Mouse (Mus musculus) stomach, postnatal 0 days (tissue): ENCODE results near the gene Usp18. TPM values are rescaled to one million over a fixed set of nuclear protein-coding genes. Genes with fewer than 3 reads are reported as not detected.

Experiments used
- ATAC-seq: fragments of 200-750 bp; cut with Nextera tagmentation; 2 replicates; pipeline ENCODE4 v1.8.0; 2017; ENCODE audit not compliant: low FRiP score, low TSS enrichment
- DNase-seq: peaks from one replicate; pipeline ENCODE4 v3.0.0-alpha.2; 2016; ENCODE audit warnings: low spot score
- H3K27ac ChIP-seq: fragments of 300-500 bp; sonication (generic); replicated peaks from 2 replicates; pipeline ENCODE4 v1.5.1; 2014; ENCODE audit warnings: mild to moderate bottlenecking, control low read depth
- H3K27me3 ChIP-seq: fragments of 300-500 bp; sonication (generic); 2 replicates; pipeline ENCODE4 v1.6.1; 2014; ENCODE audit warnings: low read length; ENCODE audit not compliant: control insufficient read depth, insufficient read depth
- H3K36me3 ChIP-seq: fragments of 300-500 bp; sonication (generic); 2 replicates; pipeline ENCODE4 v1.6.1; 2014; ENCODE audit warnings: low read length, mixed read lengths; ENCODE audit not compliant: control insufficient read depth, insufficient read depth
- H3K4me1 ChIP-seq: fragments of 300-500 bp; sonication (generic); replicated peaks from 2 replicates; pipeline ENCODE4 v1.6.1; 2014; ENCODE audit warnings: antibody characterized with exemption; ENCODE audit not compliant: control insufficient read depth, insufficient read depth
- H3K4me2 ChIP-seq: fragments of 300-500 bp; sonication (generic); replicated peaks from 2 replicates; pipeline ENCODE4 v1.6.1; 2014; ENCODE audit warnings: low read depth, mild to moderate bottlenecking, control low read depth, moderate library complexity
- H3K4me3 ChIP-seq: fragments of 300-500 bp; sonication (generic); 2 replicates; pipeline ENCODE4 v1.5.1; 2014; ENCODE audit warnings: low read depth, low read length, control low read depth
- H3K9ac ChIP-seq: fragments of 300-500 bp; sonication (generic); 2 replicates; pipeline ENCODE4 v1.6.1; 2014; ENCODE audit warnings: mild to moderate bottlenecking, low read length, control low read depth, mixed read lengths
- H3K9me3 ChIP-seq: fragments of 300-500 bp; sonication (generic); 2 replicates; pipeline ENCODE4 v1.6.1; 2016; ENCODE audit warnings: low read length; ENCODE audit not compliant: control insufficient read depth
- CTCF ChIP-seq: IDR thresholded peaks from 2 replicates; pipeline ENCODE4 v1.5.1; 2016; ENCODE audit warnings: antibody characterized with exemption, low read depth, mild to moderate bottlenecking, moderate library complexity
- EP300 ChIP-seq: optimal IDR thresholded peaks from 2 replicates; pipeline ENCODE3; 2016; ENCODE audit warnings: antibody characterized with exemption
- WGBS: fragments of 180-500 bp; shearing (Covaris S2); extraction: QIAGEN DNeasy Blood & Tissue Kit; methylation state at CpG from one replicate; pipeline ENCODE4 v1.1.7; 2014; 5-methylcytosine and 5-hydroxymethylcytosine counted together
- polyA plus RNA-seq: library from polyadenylated mRNA; unstranded; fragments of >200 nt; fragmentation: Nextera tagmentation; extraction: Ambion mirVana; gene quantifications from 2 replicates; pipeline ENCODE4 v1.2.1, GENCODE M21; 2015

The Usp18 gene
- polyA plus RNA-seq, 1 experiment from 2014 or later = 5.1 TPM

GRCm38 (mm10) chr6:121226744-121227143 is 19.0 kb upstream of the Usp18 start:
- Histone ChIP-seq H3K27me3 (no peaks in the 10 kb centered on the region), H3K27ac (no peak overlapping the region), H3K9ac (no peak overlapping the region), H3K36me3 (no peaks in the 10 kb centered on the region), H3K4me3 (no peak overlapping the region), H3K4me2 (no peak overlapping the region), H3K9me3 (no peaks in the 10 kb centered on the region), H3K4me1 (no peaks in the 10 kb centered on the region)
- WGBS = 67% methylated on average over 2 of the region's 2 CpGs
- ATAC-seq = no peak
- no peak for TF ChIP-seq EP300
- TF ChIP-seq CTCF = no peak
- no peak for DNase-seq

- no peaks in the 10 kb centered on the region for H3K9me3 ChIP-seq
- TF ChIP-seq EP300 (no peak), CTCF (no peak)
- no peaks in the 10 kb centered on the region for H3K4me1 ChIP-seq
- no peak overlapping the region for H3K9ac ChIP-seq
- no peak for DNase-seq
- no peaks in the 10 kb centered on the region for H3K36me3 ChIP-seq
- 53% methylated on average over 8 of the region's 8 CpGs for WGBS
- no peak overlapping the region for H3K4me3 ChIP-seq
- H3K27me3 ChIP-seq = no peaks in the 10 kb centered on the region
- no peak overlapping the region for H3K27ac ChIP-seq
- no peak for ATAC-seq
- no peak overlapping the region for H3K4me2 ChIP-seq
These were observed 17.3 kb upstream of the Usp18 start for GRCm38 (mm10) chr6:121228421-121228820.

- ATAC-seq (no peak), DNase-seq (no peak)
- Histone ChIP-seq H3K36me3 (no peaks in the 10 kb centered on the region), H3K4me1 (no peaks in the 10 kb centered on the region), H3K27me3 (no peaks in the 10 kb centered on the region), H3K9me3 (no peaks in the 10 kb centered on the region), H3K27ac (no peak overlapping the region), H3K4me2 (no peak overlapping the region), H3K4me3 (no peak overlapping the region), H3K9ac (no peak overlapping the region)
- TF ChIP-seq CTCF = no peak
- TF ChIP-seq EP300 = no peak
- 55% methylated on average over 1 of the region's 1 CpGs for WGBS
These were observed 13.1 kb upstream of the Usp18 start for GRCm38 (mm10) chr6:121232652-121233051.

GRCm38 (mm10) chr6:121236386-121236785 is 9.3 kb upstream of the Usp18 start:
- Histone ChIP-seq H3K9ac (no peak overlapping the region), H3K4me2 (no peak overlapping the region), H3K27me3 (no peaks in the 10 kb centered on the region), H3K4me3 (no peak overlapping the region), H3K9me3 (no peaks in the 10 kb centered on the region), H3K36me3 (no peaks in the 10 kb centered on the region), H3K4me1 (no peaks in the 10 kb centered on the region), H3K27ac (no peak overlapping the region)
- TF ChIP-seq CTCF (no peak), EP300 (no peak)
- DNase-seq = no peak
- 82% methylated on average over 2 of the region's 2 CpGs for WGBS
- ATAC-seq = no peak

- no peak for TF ChIP-seq CTCF
- TF ChIP-seq EP300 = no peak
- Histone ChIP-seq H3K4me3 (no peak overlapping the region), H3K9me3 (no peaks in the 10 kb centered on the region), H3K4me2 (no peak overlapping the region), H3K27ac (no peak overlapping the region), H3K36me3 (no peaks in the 10 kb centered on the region), H3K9ac (no peak overlapping the region), H3K27me3 (no peaks in the 10 kb centered on the region; the same call in 1 of the 2 replicates), H3K4me1 (no peaks in the 10 kb centered on the region)
- ATAC-seq (no peak), DNase-seq (no peak)
- 92% methylated on average over 4 of the region's 4 CpGs for WGBS
These were observed 7.5 kb upstream of the Usp18 start for GRCm38 (mm10) chr6:121238209-121238608.

GRCm38 (mm10) chr6:121241780-121242179 is 3.9 kb upstream of the Usp18 start:
- Histone ChIP-seq H3K9ac (no peak overlapping the region), H3K9me3 (no peaks in the 10 kb centered on the region), H3K4me3 (no peak overlapping the region), H3K27ac (no peak overlapping the region), H3K4me1 (no peaks in the 10 kb centered on the region; the same call in 1 of the 2 replicates), H3K27me3 (no peaks in the 10 kb centered on the region; the same call in 1 of the 2 replicates), H3K4me2 (no peak overlapping the region), H3K36me3 (no peaks in the 10 kb centered on the region)
- ATAC-seq (no peak), DNase-seq (no peak)
- TF ChIP-seq CTCF = no peak
- TF ChIP-seq EP300 = no peak
- 85% methylated on average over 2 of the region's 2 CpGs for WGBS
